Mouse (Mus musculus) neural tube, embryonic 13.5 days (tissue): ENCODE data around the gene Dscam. TPM values are rescaled to one million over a fixed set of nuclear protein-coding genes. Genes with fewer than 3 reads are reported as not detected.
A peak's percentile ranks its signal among the peaks of the same experiment; 100 is the strongest.

ENCODE experiments used
- ATAC-seq: fragments of 200-750 bp; cut with Nextera tagmentation; 2 replicates; pipeline ENCODE4 v1.8.0; 2017; ENCODE audit warnings: low read depth, mild to moderate bottlenecking, moderate TSS enrichment, moderate library complexity
- H3K27ac ChIP-seq: fragments of 300-500 bp; sonication (generic); replicated peaks from 2 replicates; pipeline ENCODE4 v1.5.1; 2015; ENCODE audit warnings: moderate library complexity, mild to moderate bottlenecking, inconsistent platforms
- H3K27me3 ChIP-seq: fragments of 300-500 bp; sonication (generic); 2 replicates; pipeline ENCODE4 v1.6.1; 2015; ENCODE audit warnings: mild to moderate bottlenecking, inconsistent platforms
- H3K36me3 ChIP-seq: fragments of 300-500 bp; sonication (generic); 2 replicates; pipeline ENCODE4 v1.6.1; 2015; ENCODE audit warnings: mild to moderate bottlenecking, inconsistent platforms
- H3K4me1 ChIP-seq: fragments of 300-500 bp; sonication (generic); replicated peaks from 2 replicates; pipeline ENCODE4 v1.6.1; 2015; ENCODE audit warnings: inconsistent platforms
- H3K4me2 ChIP-seq: fragments of 300-500 bp; sonication (generic); 2 replicates; pipeline ENCODE4 v1.6.1; 2015; ENCODE audit warnings: inconsistent platforms, mild to moderate bottlenecking, moderate library complexity
- H3K4me3 ChIP-seq: fragments of 300-500 bp; sonication (generic); 2 replicates; pipeline ENCODE4 v1.5.1; 2015; ENCODE audit warnings: mild to moderate bottlenecking, inconsistent platforms
- H3K9ac ChIP-seq: fragments of 300-500 bp; sonication (generic); 2 replicates; pipeline ENCODE4 v1.6.1; 2015; ENCODE audit warnings: moderate library complexity, mild to moderate bottlenecking, inconsistent platforms
- H3K9me3 ChIP-seq: fragments of 300-500 bp; sonication (generic); 2 replicates; pipeline ENCODE4 v1.6.1; 2016; ENCODE audit warnings: inconsistent platforms
- WGBS: fragments of 180-500 bp; shearing (Covaris S2); methylation state at CpG from one replicate; pipeline ENCODE4 v1.1.7; 2015; 5-methylcytosine and 5-hydroxymethylcytosine counted together
- polyA plus RNA-seq: library from polyadenylated mRNA; unstranded; fragments of >200 nt; fragmentation: Nextera tagmentation; extraction: Ambion mirVana; gene quantifications from 2 replicates; pipeline ENCODE4 v1.2.1, GENCODE M21; 2015

Dscam gene
- polyA plus RNA-seq, 1 experiment from 2014 or later: 6.7 TPM

GRCm38 (mm10) chr16:97014343-97014742 is 156.2 kb downstream of the Dscam start:
- H3K9ac ChIP-seq: no peak overlapping the region
- 73% methylated on average over 3 of the region's 3 CpGs for WGBS
- no peak overlapping the region for H3K4me3 ChIP-seq
- H3K27me3 ChIP-seq: no peaks in the 10 kb centered on the region
- H3K27ac ChIP-seq: no peak overlapping the region; the same call in 1 of the 2 replicates
- H3K4me2 ChIP-seq: no peak overlapping the region
- H3K36me3 ChIP-seq: no peaks in the 10 kb centered on the region
- peaks cover 19% of the 10 kb centered on the region for H3K4me1 ChIP-seq
- no peak for ATAC-seq
- H3K9me3 ChIP-seq: no peaks in the 10 kb centered on the region

- Histone ChIP-seq H3K9ac (peak overlapping the region; percentile 49), H3K27ac (peak overlapping the region; percentile 80), H3K36me3 (no peaks in the 10 kb centered on the region), H3K4me3 (no peak overlapping the region), H3K9me3 (no peaks in the 10 kb centered on the region), H3K4me2 (no peak overlapping the region), H3K4me1 (peaks cover 32% of the 10 kb centered on the region), H3K27me3 (no peaks in the 10 kb centered on the region)
- ATAC-seq: peak; percentile 81
- WGBS: 51% methylated on average over 4 of the region's 4 CpGs
These were observed 161.2 kb downstream of the Dscam start for GRCm38 (mm10) chr16:97009116-97010055.

DNA sequence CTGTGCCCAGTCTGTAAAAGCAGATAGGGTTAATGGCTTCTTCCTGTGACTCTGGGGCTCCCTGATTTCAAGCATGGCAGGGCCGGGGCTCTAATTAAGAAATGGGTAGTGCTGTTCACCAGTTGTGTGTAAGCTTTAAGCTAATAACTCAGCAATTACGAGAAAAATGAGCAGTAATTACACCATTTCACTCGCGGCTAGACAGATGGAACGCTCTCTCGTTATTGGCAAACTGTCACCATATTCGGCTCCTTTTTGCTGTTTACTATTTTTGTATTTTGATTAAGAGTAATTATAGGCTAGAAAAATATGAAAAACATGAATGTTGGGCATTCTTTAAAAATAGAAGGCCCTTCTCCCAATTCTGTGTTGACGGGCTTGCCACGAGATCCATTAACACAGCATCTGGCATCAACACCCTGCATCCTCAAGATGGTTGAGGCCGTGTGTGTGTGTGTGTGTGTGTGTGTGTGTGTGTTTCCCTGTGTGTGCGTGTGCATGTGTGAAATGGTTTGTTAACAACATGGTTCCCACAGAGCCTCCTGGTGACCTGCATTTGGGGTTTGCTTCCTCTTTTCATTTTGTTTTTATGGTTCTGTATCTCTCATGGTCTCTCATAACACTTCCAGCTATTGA is 162.5 kb downstream of the Dscam start:
- Histone ChIP-seq H3K9me3 (no peaks in the 10 kb centered on the region), H3K4me3 (no peak overlapping the region), H3K27ac (peak overlapping the region; percentile 42), H3K27me3 (no peaks in the 10 kb centered on the region), H3K36me3 (no peaks in the 10 kb centered on the region), H3K4me1 (peaks cover 38% of the 10 kb centered on the region), H3K9ac (no peak overlapping the region), H3K4me2 (no peak overlapping the region)
- 50% methylated on average over 11 of the region's 11 CpGs for WGBS
- no peak for ATAC-seq

GRCm38 (mm10) chr16:97006854-97007182 is 163.7 kb downstream of the Dscam start:
- no peak for ATAC-seq
- Histone ChIP-seq H3K4me2 (no peak overlapping the region), H3K4me1 (peaks cover 48% of the 10 kb centered on the region), H3K27me3 (no peaks in the 10 kb centered on the region), H3K4me3 (no peak overlapping the region), H3K27ac (peak overlapping the region; percentile 42), H3K36me3 (no peaks in the 10 kb centered on the region), H3K9ac (no peak overlapping the region), H3K9me3 (no peaks in the 10 kb centered on the region)

DNA sequence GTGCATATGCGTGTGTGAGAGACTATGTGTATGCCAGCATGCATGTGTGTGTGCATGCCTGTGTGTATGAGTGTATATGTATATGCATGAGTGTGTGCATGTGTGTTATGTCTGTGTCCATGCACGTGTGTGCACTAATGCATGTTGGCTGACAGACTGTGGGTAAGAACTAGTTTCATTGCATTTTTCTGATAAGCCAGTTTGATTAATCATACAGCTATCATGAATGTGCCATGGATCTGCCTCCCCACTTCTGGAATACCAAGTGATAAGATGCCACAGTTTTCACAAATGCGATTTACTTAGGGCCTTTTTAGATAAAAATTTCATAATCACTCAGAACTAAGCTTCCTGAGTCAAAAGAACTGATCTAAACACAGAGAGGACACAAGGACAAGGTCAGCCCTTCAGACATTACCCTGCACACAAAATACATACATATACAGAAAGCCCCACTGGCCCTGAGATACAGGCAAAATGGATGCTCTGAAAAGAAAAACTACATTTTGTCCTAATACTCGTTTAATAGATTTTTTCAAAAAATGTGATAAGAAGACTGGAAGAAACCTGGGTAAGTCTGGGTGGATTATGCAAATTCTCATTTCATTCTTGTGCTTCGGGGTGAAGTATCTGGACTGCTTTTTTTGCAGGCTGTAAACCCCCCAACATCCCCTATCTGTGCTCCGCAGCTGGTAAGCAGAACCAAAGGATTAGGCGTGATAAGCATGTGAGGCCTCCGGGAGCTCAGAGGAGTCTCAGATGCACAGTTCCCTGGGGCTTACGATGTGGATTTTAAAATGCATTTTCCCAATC is 164.3 kb downstream of the Dscam start:
- no peak overlapping the region for H3K4me3 ChIP-seq
- H3K27ac ChIP-seq: peak overlapping the region; percentile 42; the same call in 1 of the 2 replicates
- H3K27me3 ChIP-seq: no peaks in the 10 kb centered on the region
- peaks cover 51% of the 10 kb centered on the region for H3K4me1 ChIP-seq
- no peak for ATAC-seq
- no peak overlapping the region for H3K4me2 ChIP-seq
- 66% methylated on average over 9 of the region's 9 CpGs for WGBS
- H3K9me3 ChIP-seq: no peaks in the 10 kb centered on the region
- no peak overlapping the region for H3K9ac ChIP-seq
- H3K36me3 ChIP-seq: no peaks in the 10 kb centered on the region

DNA sequence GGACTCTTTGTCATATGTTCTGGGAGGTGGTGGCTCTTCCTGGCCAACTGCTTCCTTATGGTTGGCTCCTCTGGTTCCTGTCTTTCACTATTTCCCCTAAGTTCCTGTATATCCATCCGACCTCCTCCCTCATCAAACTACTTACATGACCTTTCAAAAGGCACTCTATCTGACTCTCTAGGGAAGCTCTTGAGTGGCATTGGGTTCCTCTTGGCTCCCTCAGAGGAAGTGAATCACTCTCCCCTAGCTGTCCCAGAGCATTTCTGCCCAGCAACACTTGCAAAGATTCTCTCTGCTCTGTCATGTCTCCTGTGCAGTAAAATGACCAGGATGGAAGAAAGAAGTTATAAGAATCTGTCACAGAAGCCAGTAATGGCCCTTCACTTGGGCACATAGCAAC is 166.6 kb downstream of the Dscam start:
- H3K4me1 ChIP-seq: peaks cover 41% of the 10 kb centered on the region
- H3K27me3 ChIP-seq: no peaks in the 10 kb centered on the region
- 0 out of 2 replicates have a peak overlapping the region, but pooled peaks have one; percentile 65 for H3K27ac ChIP-seq
- H3K9ac ChIP-seq: no peak overlapping the region
- no peaks in the 10 kb centered on the region for H3K9me3 ChIP-seq
- no peak overlapping the region for H3K4me2 ChIP-seq
- no peak overlapping the region for H3K4me3 ChIP-seq
- no peaks in the 10 kb centered on the region for H3K36me3 ChIP-seq
- no peak for ATAC-seq
- WGBS: 79% methylated on average over 1 of the region's 1 CpGs

GRCm38 (mm10) chr16:97002837-97003236 is 167.7 kb downstream of the Dscam start:
- no peak overlapping the region for H3K4me2 ChIP-seq
- H3K9me3 ChIP-seq: no peaks in the 10 kb centered on the region
- no peak overlapping the region for H3K9ac ChIP-seq
- peak overlapping the region; percentile 65; the same call in 1 of the 2 replicates for H3K27ac ChIP-seq
- no peaks in the 10 kb centered on the region for H3K27me3 ChIP-seq
- WGBS: 45% methylated on average over 2 of the region's 2 CpGs
- ATAC-seq: no peak
- no peak overlapping the region for H3K4me3 ChIP-seq
- H3K4me1 ChIP-seq: peaks cover 34% of the 10 kb centered on the region
- no peaks in the 10 kb centered on the region for H3K36me3 ChIP-seq

DNA sequence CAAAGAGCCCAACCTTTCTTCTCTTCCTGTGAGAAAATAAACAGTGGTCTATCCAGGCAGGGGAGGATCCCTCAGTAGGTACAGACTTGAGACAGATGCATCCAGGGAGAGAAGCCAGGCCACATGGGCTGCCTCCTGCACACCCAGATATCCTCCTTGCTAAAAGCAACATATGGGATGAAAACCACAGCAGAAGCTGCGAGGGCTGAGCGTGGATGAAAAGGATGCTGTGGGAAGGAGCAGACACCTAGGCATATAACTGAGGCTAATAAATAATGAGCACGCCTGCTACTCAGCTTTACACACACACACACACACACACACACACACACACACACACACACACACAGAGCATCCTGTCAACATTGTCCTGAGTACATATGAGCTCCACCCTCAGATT is 168.4 kb downstream of the Dscam start:
- no peak for ATAC-seq

DNA sequence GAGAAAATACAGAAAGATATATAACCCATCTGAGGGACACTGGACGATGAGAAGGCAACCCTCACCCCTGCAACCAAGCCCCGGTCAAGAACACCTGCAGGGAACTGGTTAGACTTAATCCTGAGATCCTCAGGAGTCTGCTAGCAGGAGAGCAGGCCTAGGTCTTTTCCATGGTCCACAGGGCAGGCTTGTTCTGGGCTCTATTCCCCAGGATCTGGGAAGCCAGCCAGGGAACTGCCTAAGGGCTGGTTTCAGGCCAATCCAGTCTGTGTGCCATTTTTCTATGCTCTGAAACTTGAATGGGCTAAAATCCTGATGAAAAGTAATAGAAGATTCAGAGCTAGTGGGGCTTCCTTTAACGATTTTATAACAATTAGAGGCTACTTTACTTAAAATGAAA is 173.7 kb downstream of the Dscam start:
- WGBS: 65% methylated on average over 3 of the region's 3 CpGs
- Histone ChIP-seq H3K4me3 (no peak overlapping the region), H3K27me3 (no peaks in the 10 kb centered on the region), H3K9me3 (no peaks in the 10 kb centered on the region), H3K27ac (peak overlapping the region; percentile 50), H3K4me2 (no peak overlapping the region), H3K36me3 (no peaks in the 10 kb centered on the region), H3K9ac (no peak overlapping the region), H3K4me1 (peaks cover 21% of the 10 kb centered on the region)
- ATAC-seq: no peak

More for the DNA sequence above, 168.4 kb downstream of the Dscam start:
- Histone ChIP-seq H3K27me3 (no peaks in the 10 kb centered on the region), H3K4me1 (peaks cover 27% of the 10 kb centered on the region), H3K36me3 (no peaks in the 10 kb centered on the region), H3K9me3 (no peaks in the 10 kb centered on the region), H3K4me3 (no peak overlapping the region), H3K9ac (0 out of 2 replicates have a peak overlapping the region, but pooled peaks have one; percentile 12), H3K27ac (peak overlapping the region; percentile 81; the same call in 1 of the 2 replicates), H3K4me2 (no peak overlapping the region)
- WGBS: 51% methylated on average over 3 of the region's 3 CpGs

GRCm38 (mm10) chr16:96995858-96996257 is 174.7 kb downstream of the Dscam start:
- no peak for ATAC-seq
- no peaks in the 10 kb centered on the region for H3K27me3 ChIP-seq
- H3K9ac ChIP-seq: no peak overlapping the region
- peaks cover 18% of the 10 kb centered on the region for H3K4me1 ChIP-seq
- 73% methylated on average over 4 of the region's 4 CpGs for WGBS
- H3K9me3 ChIP-seq: no peaks in the 10 kb centered on the region
- H3K36me3 ChIP-seq: no peaks in the 10 kb centered on the region
- peak overlapping the region; percentile 71 for H3K27ac ChIP-seq
- H3K4me2 ChIP-seq: no peak overlapping the region
- H3K4me3 ChIP-seq: no peak overlapping the region

GRCm38 (mm10) chr16:96987396-96987795 is 183.2 kb downstream of the Dscam start:
- Histone ChIP-seq H3K4me2 (no peak overlapping the region), H3K36me3 (no peaks in the 10 kb centered on the region), H3K9ac (no peak overlapping the region), H3K4me1 (no peaks in the 10 kb centered on the region), H3K27ac (no peak overlapping the region), H3K27me3 (no peaks in the 10 kb centered on the region), H3K4me3 (no peak overlapping the region), H3K9me3 (no peaks in the 10 kb centered on the region)
- ATAC-seq: no peak
- 80% methylated on average over 2 of the region's 2 CpGs for WGBS

DNA sequence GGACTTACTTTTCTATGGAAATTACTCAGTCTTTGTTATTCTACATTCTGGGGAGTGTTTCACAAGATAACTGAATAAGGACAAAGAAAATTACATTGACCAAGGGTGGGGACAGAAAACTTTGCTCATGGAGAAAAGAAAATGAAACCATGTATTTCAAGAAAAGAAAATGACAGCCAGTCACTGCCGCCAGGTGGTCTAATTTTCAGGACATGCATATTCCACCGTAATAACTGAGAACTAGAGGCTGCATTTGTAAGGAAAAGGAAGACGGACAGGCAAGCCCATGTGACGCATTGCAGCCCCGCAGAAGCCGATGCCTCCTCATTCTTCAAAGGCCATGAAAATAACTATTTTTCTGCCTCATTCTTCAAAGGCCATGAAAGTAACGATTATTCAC is 197.3 kb downstream of the Dscam start:
- 45% methylated on average over 7 of the region's 7 CpGs for WGBS

More for the DNA sequence above, 197.3 kb downstream of the Dscam start:
- Histone ChIP-seq H3K4me2 (no peak overlapping the region), H3K36me3 (no peaks in the 10 kb centered on the region), H3K27ac (no peak overlapping the region), H3K4me1 (0 out of 2 replicates have a peak, but pooled peaks cover 15% of the 10 kb centered on the region), H3K9ac (no peak overlapping the region), H3K9me3 (no peaks in the 10 kb centered on the region), H3K27me3 (no peaks in the 10 kb centered on the region), H3K4me3 (no peak overlapping the region)
- ATAC-seq: no peak
